Mouse (Mus musculus): ENCODE measurements around the gene Serpinb3c.
"Not testable (repeated sequence)": the region's sequence is repeated elsewhere in the genome, so short reads cannot be mapped to it uniquely, and the experiment has no call there.

Gene Serpinb3c

GRCm38 (mm10) chr1:107278261-107278660 lies at the start of gene Serpinb3c, which contains the start of gene Serpinb3b:
Gene Serpinb3c, minus strand, starts transcription at chr1:107278371.
Gene Serpinb3b, minus strand, starts transcription at chr1:107278361.
- not testable (repeated sequence) for DNase-seq (ENCODE audit: low spot score)

GRCm38 (mm10) chr1:107243170-107243569 lies 35.0 kb downstream of the Serpinb3c start:
- DNase-seq (ENCODE audit: low spot score): not testable (repeated sequence)
